Comparison of ENCODE assay signal across 18 mouse cellular contexts in the genomic region with DNA sequence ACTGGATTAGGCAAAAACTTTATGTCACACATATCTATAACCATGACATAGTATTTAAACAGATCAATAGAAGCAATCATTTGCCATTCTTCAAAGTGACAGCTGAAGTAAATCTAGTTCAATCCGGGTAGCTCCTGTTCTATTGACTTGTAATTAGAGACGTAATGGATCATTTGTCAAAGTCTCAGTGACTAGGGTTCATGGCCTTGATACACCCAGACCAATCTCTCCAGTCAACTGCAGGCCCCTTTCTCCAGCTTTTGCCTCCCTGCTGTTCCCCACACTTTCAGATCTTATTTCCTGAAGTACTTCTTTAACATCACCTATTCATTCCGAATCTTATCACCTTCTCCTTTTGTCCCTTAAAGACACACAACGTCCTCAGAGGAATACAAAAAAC. TPM values are rescaled to one million over a fixed set of nuclear protein-coding genes. Genes with fewer than 3 reads are reported as not detected.
"Had no signal": no experiment of that assay in that cellular context is flagged by ENCODE, and none has a peak within 500 bp of the region (broad histone marks: within the 10 kb centered on the region; RNA-seq: fewer than 3 reads in every experiment).

No protein-coding gene starts in this region.

- H3K9me3 ChIP-seq: kidney, embryonic 15.5 days; limb, embryonic 15.5 days; liver, embryonic 13.5 days; lung, embryonic 15.5 days; megakaryocyte, embryonic 14.5 days; midbrain, embryonic 12.5 days had no signal

- DNase-seq: kidney, adult 2 months; kidney, postnatal 25 days; liver, embryonic 13.5 days; liver, postnatal 0 days; lung, postnatal 14 days; retina, postnatal 1 day; right cerebral cortex, postnatal 4 days; spleen, adult 18-20 months; thymus, adult 18-20 months; thymus, postnatal 14 days had no signal

- ATAC-seq: liver, postnatal 0 days; midbrain, embryonic 16.5 days had no signal

- H3K4me2 ChIP-seq: kidney, embryonic 15.5 days; limb, embryonic 15.5 days; liver, embryonic 13.5 days; lung, embryonic 15.5 days; midbrain, embryonic 12.5 days had no signal

- H3K36me3 ChIP-seq: kidney, embryonic 15.5 days; limb, embryonic 15.5 days; liver, embryonic 13.5 days; lung, embryonic 15.5 days; midbrain, embryonic 12.5 days had no signal

- H3K9ac ChIP-seq: kidney, embryonic 15.5 days; limb, embryonic 15.5 days; liver, embryonic 13.5 days; liver, postnatal 0 days; lung, embryonic 15.5 days; midbrain, embryonic 12.5 days had no signal

- H3K4me3 ChIP-seq: kidney, embryonic 15.5 days; left cerebral cortex, adult 2 months; limb, embryonic 15.5 days; liver, embryonic 13.5 days; lung, embryonic 15.5 days; megakaryocyte, embryonic 14.5 days; midbrain, embryonic 12.5 days had no signal

- H3K27ac ChIP-seq: kidney, embryonic 15.5 days; left cerebral cortex, adult 2 months; limb, embryonic 15.5 days; liver, embryonic 13.5 days; lung, embryonic 15.5 days; macrophage; midbrain, embryonic 12.5 days had no signal

- H3K4me1 ChIP-seq: kidney, embryonic 15.5 days; limb, embryonic 15.5 days; liver, embryonic 13.5 days; lung, embryonic 15.5 days; megakaryocyte, embryonic 14.5 days had no signal

- H3K27me3 ChIP-seq: kidney, embryonic 15.5 days; limb, embryonic 15.5 days; liver, embryonic 13.5 days; lung, embryonic 15.5 days; megakaryocyte, embryonic 14.5 days; midbrain, embryonic 12.5 days had no signal

RNA-seq across cellular contexts. Expression of a gene that starts 56.8 kb away (rescaled TPM):
- polyA plus RNA-seq: macrophage had no signal
